Mouse (Mus musculus): ENCODE measurements around the gene Ptprm.

GRCm38 (mm10) chr17:66879151-66879550, 475.1 kb downstream of the Ptprm start:
- TF ChIP-seq TAL1 (IDR thresholded peaks at IDR 0.05; ENCODE audit: low read length), result no peak
- TF ChIP-seq GATA1 (IDR thresholded peaks at IDR 0.05; ENCODE audit: low read length), result no peak
